Mouse (Mus musculus) lung, adult 2 months (tissue): ENCODE results near the gene Cldn14. TPM values are rescaled to one million over a fixed set of nuclear protein-coding genes. Genes with fewer than 3 reads are reported as not detected.

Experiments
- DNase-seq: peaks from one replicate; pipeline ENCODE4 v3.0.0; 2022
- H3K4me1 ChIP-seq: fragments of 200-500 bp; 2 replicates; pipeline ENCODE4 v1.6.1; 2011; ENCODE audit warnings: low read length; ENCODE audit not compliant: control insufficient read depth, insufficient read depth
- H3K4me3 ChIP-seq: fragments of 200-500 bp; replicated peaks from 2 replicates; pipeline ENCODE3; 2011; ENCODE audit warnings: low read depth, mild to moderate bottlenecking, control low read depth, low read length; ENCODE audit errors: extremely low read depth
- CTCF ChIP-seq: fragments of 200-500 bp; IDR thresholded peaks from 2 replicates; pipeline ENCODE4 v1.5.1; 2011; ENCODE audit warnings: mild to moderate bottlenecking, low read length, control low read depth; ENCODE audit not compliant: insufficient read depth
- POLR2A ChIP-seq: fragments of 200-500 bp; IDR thresholded peaks from 2 replicates; pipeline ENCODE4 v1.6.1; 2011; ENCODE audit warnings: low read depth, mild to moderate bottlenecking, control low read depth, low read length, borderline replicate concordance; ENCODE audit errors: extremely low read depth
- WGBS: fragments of 180-500 bp; shearing (Covaris S2); methylation state at CpG from one replicate; pipeline ENCODE4 v1.1.7; 2018; 5-methylcytosine and 5-hydroxymethylcytosine counted together
- polyA plus RNA-seq: library from polyadenylated mRNA; depleted of rRNA; stranded (reverse); fragments of >200 nt; gene quantifications from 2 replicates; pipeline ENCODE4 v1.2.3, GENCODE M21; 2012

The Cldn14 gene
- polyA plus RNA-seq, 1 experiment = 0.08 TPM

- H3K4me3 ChIP-seq = no peak overlapping the region
- WGBS = 81% methylated on average over 20 of the region's 20 CpGs
- DNase-seq = no peak
- TF ChIP-seq CTCF (no peak), POLR2A (no peak)
- H3K4me1 ChIP-seq = peaks cover 5% of the 10 kb centered on the region; the same call in 1 of the 2 replicates
Observed at GRCm38 (mm10) chr16:93919189-93919588, 89.4 kb downstream of the Cldn14 start.

- Histone ChIP-seq H3K4me1 (peaks cover 5% of the 10 kb centered on the region; the same call in 1 of the 2 replicates), H3K4me3 (no peak overlapping the region)
- DNase-seq = no peak
- 62% methylated on average over 8 of the region's 8 CpGs for WGBS
- TF ChIP-seq POLR2A = no peak
- TF ChIP-seq CTCF = no peak
Observed at GRCm38 (mm10) chr16:93918679-93919060, 90.0 kb downstream of the Cldn14 start.

GRCm38 (mm10) chr16:93917712-93918678 is 90.6 kb downstream of the Cldn14 start:
- TF ChIP-seq CTCF (peak; percentile 75), POLR2A (no peak)
- H3K4me1 ChIP-seq = peaks cover 5% of the 10 kb centered on the region; the same call in 1 of the 2 replicates
- no peak overlapping the region for H3K4me3 ChIP-seq
- peak; percentile 83 for DNase-seq
- 30% methylated on average over 22 of the region's 22 CpGs for WGBS

- TF ChIP-seq POLR2A = no peak
- peak; percentile 63 for TF ChIP-seq CTCF
- H3K4me1 ChIP-seq = peaks cover 5% of the 10 kb centered on the region; the same call in 1 of the 2 replicates
- WGBS = 32% methylated on average over 10 of the region's 10 CpGs
- H3K4me3 ChIP-seq = no peak overlapping the region
- DNase-seq = peak; percentile 37
Observed at GRCm38 (mm10) chr16:93915338-93915849, 93.2 kb downstream of the Cldn14 start.

- peak; percentile 20 for DNase-seq
- TF ChIP-seq POLR2A = no peak
- no peak for TF ChIP-seq CTCF
- Histone ChIP-seq H3K4me1 (peaks cover 5% of the 10 kb centered on the region; the same call in 1 of the 2 replicates), H3K4me3 (no peak overlapping the region)
- 54% methylated on average over 10 of the region's 10 CpGs for WGBS
Observed at GRCm38 (mm10) chr16:93913881-93914576, 94.6 kb downstream of the Cldn14 start.

GRCm38 (mm10) chr16:93912808-93913207 is 95.8 kb downstream of the Cldn14 start:
- H3K4me3 ChIP-seq = no peak overlapping the region
- TF ChIP-seq CTCF = no peak
- TF ChIP-seq POLR2A = no peak
- H3K4me1 ChIP-seq = peaks cover under 1% of the 10 kb centered on the region; the same call in 1 of the 2 replicates
- 66% methylated on average over 3 of the region's 3 CpGs for WGBS
- DNase-seq = no peak

GRCm38 (mm10) chr16:93912158-93912557 is 96.5 kb downstream of the Cldn14 start:
- no peak for DNase-seq
- no peak for TF ChIP-seq POLR2A
- no peak for TF ChIP-seq CTCF
- 28% methylated on average over 5 of the region's 5 CpGs for WGBS
- H3K4me3 ChIP-seq = no peak overlapping the region
- H3K4me1 ChIP-seq = no peaks in the 10 kb centered on the region; the same call in 1 of the 2 replicates

- Histone ChIP-seq H3K4me3 (no peak overlapping the region), H3K4me1 (no peaks in the 10 kb centered on the region; the same call in 1 of the 2 replicates)
- no peak for DNase-seq
- TF ChIP-seq CTCF (no peak), POLR2A (no peak)
- 61% methylated on average over 28 of the region's 28 CpGs for WGBS
Observed at GRCm38 (mm10) chr16:93910735-93911665, 97.6 kb downstream of the Cldn14 start.
